Mouse (Mus musculus) hindbrain, embryonic 14.5 days (tissue): Measurements from ENCODE around the gene Fam166a. TPM values are rescaled to one million over a fixed set of nuclear protein-coding genes. Genes with fewer than 3 reads are reported as not detected.

ENCODE experiments used
- ATAC-seq: fragments of 200-750 bp; cut with Nextera tagmentation; 2 replicates; pipeline ENCODE4 v1.8.0; 2017; ENCODE audit warnings: moderate number of reproducible peaks, mild to moderate bottlenecking, moderate TSS enrichment, moderate library complexity; ENCODE audit not compliant: low FRiP score
- DNase-seq: peaks from one replicate; pipeline ENCODE4 v3.0.0-alpha.2; 2015; ENCODE audit warnings: low spot score
- H3K27ac ChIP-seq: fragments of 300-500 bp; sonication (generic); 2 replicates; pipeline ENCODE4 v1.5.1; 2014; ENCODE audit warnings: mild to moderate bottlenecking, moderate library complexity
- H3K27me3 ChIP-seq: fragments of 300-500 bp; sonication (generic); 2 replicates; pipeline ENCODE4 v1.6.1; 2014; ENCODE audit warnings: mild to moderate bottlenecking, low read length, mixed read lengths; ENCODE audit not compliant: control insufficient read depth, insufficient read depth
- H3K36me3 ChIP-seq: fragments of 300-500 bp; sonication (generic); replicated peaks from 2 replicates; pipeline ENCODE4 v1.6.1; 2014; ENCODE audit not compliant: control insufficient read depth, insufficient read depth
- H3K4me1 ChIP-seq: fragments of 300-500 bp; sonication (generic); replicated peaks from 2 replicates; pipeline ENCODE4 v1.6.1; 2014; ENCODE audit warnings: antibody characterized with exemption, low read length, mixed read lengths; ENCODE audit not compliant: control insufficient read depth, insufficient read depth
- H3K4me2 ChIP-seq: fragments of 300-500 bp; sonication (generic); replicated peaks from 2 replicates; pipeline ENCODE4 v1.6.1; 2014; ENCODE audit warnings: mild to moderate bottlenecking, moderate library complexity
- H3K4me3 ChIP-seq: fragments of 300-500 bp; sonication (generic); replicated peaks from 2 replicates; pipeline ENCODE4 v1.5.1; 2014; ENCODE audit warnings: mild to moderate bottlenecking, low read length
- H3K9ac ChIP-seq: fragments of 300-500 bp; sonication (generic); 2 replicates; pipeline ENCODE4 v1.6.1; 2014
- H3K9me3 ChIP-seq: fragments of 300-500 bp; sonication (generic); 2 replicates; pipeline ENCODE4 v1.6.1; 2016; ENCODE audit warnings: low read length; ENCODE audit not compliant: control insufficient read depth
- WGBS: fragments of 180-500 bp; shearing (Covaris S2); extraction: QIAGEN DNeasy Blood & Tissue Kit; methylation state at CpG from one replicate; pipeline ENCODE4 v1.1.7; 2014; 5-methylcytosine and 5-hydroxymethylcytosine counted together
- polyA plus RNA-seq: library from polyadenylated mRNA; unstranded; fragments of >200 nt; fragmentation: Nextera tagmentation; extraction: Ambion mirVana; gene quantifications from 2 replicates; pipeline ENCODE4 v1.2.1, GENCODE M21; 2014

The Fam166a gene
- polyA plus RNA-seq, 1 experiment from 2014 or later, result not detected

- ATAC-seq (no peak), DNase-seq (no peak)
- Histone ChIP-seq H3K9me3 (no peaks in the 10 kb centered on the region), H3K27me3 (peaks cover 25% of the 10 kb centered on the region), H3K4me2 (peak overlapping the region; percentile 25), H3K4me1 (no peaks in the 10 kb centered on the region), H3K4me3 (no peak overlapping the region; the same call in 1 of the 2 replicates), H3K9ac (no peak overlapping the region), H3K27ac (no peak overlapping the region), H3K36me3 (peaks cover 26% of the 10 kb centered on the region)
- WGBS, result 22% methylated on average over 55 of the region's 55 CpGs
These were observed 23.1 kb upstream of the Fam166a start for GRCm38 (mm10) chr2:25195211-25196156.

GRCm38 (mm10) chr2:25196172-25196954 is 22.2 kb upstream of the Fam166a start, which contains the start of gene Tor4a:
Gene Tor4a (minus strand): TSS chr2:25196886.
- Histone ChIP-seq H3K4me1 (no peaks in the 10 kb centered on the region), H3K27ac (no peak within 1 kb of the TSS), H3K4me2 (peak within 1 kb of the TSS; percentile 25), H3K27me3 (peaks cover 25% of the 10 kb centered on the region), H3K9me3 (no peaks in the 10 kb centered on the region), H3K9ac (no peak within 1 kb of the TSS), H3K36me3 (peaks cover 35% of the 10 kb centered on the region), H3K4me3 (no peak within 1 kb of the TSS; the same call in 1 of the 2 replicates)
- no peak for DNase-seq
- 18% methylated on average over 8 of the region's 8 CpGs for WGBS
- no peak for ATAC-seq

GRCm38 (mm10) chr2:25197191-25197590 is 21.4 kb upstream of the Fam166a start:
- no peak for ATAC-seq
- WGBS, result 30% methylated on average over 2 of the region's 2 CpGs
- H3K9me3 ChIP-seq, result no peaks in the 10 kb centered on the region
- H3K36me3 ChIP-seq, result peaks cover 43% of the 10 kb centered on the region
- 0 out of 2 replicates have a peak overlapping the region, but pooled peaks have one; percentile 4 for H3K4me2 ChIP-seq
- H3K27ac ChIP-seq, result no peak overlapping the region
- H3K9ac ChIP-seq, result no peak overlapping the region
- H3K27me3 ChIP-seq, result peaks cover 25% of the 10 kb centered on the region
- H3K4me3 ChIP-seq, result no peak overlapping the region
- no peak for DNase-seq
- no peaks in the 10 kb centered on the region for H3K4me1 ChIP-seq

- DNase-seq, result no peak
- no peak overlapping the region for H3K27ac ChIP-seq
- no peaks in the 10 kb centered on the region for H3K9me3 ChIP-seq
- no peak overlapping the region for H3K4me2 ChIP-seq
- no peak for ATAC-seq
- peaks cover 51% of the 10 kb centered on the region for H3K36me3 ChIP-seq
- no peak overlapping the region for H3K4me3 ChIP-seq
- H3K4me1 ChIP-seq, result no peaks in the 10 kb centered on the region
- H3K9ac ChIP-seq, result no peak overlapping the region
- peaks cover 25% of the 10 kb centered on the region for H3K27me3 ChIP-seq
These were observed 20.6 kb upstream of the Fam166a start for GRCm38 (mm10) chr2:25197946-25198345.

GRCm38 (mm10) chr2:25200631-25201030 is 17.9 kb upstream of the Fam166a start:
- Histone ChIP-seq H3K4me3 (no peak overlapping the region), H3K9me3 (no peaks in the 10 kb centered on the region), H3K9ac (no peak overlapping the region), H3K27me3 (peaks cover 12% of the 10 kb centered on the region), H3K4me2 (no peak overlapping the region), H3K27ac (no peak overlapping the region), H3K36me3 (peaks cover 78% of the 10 kb centered on the region), H3K4me1 (no peaks in the 10 kb centered on the region)
- ATAC-seq (no peak), DNase-seq (no peak)
- WGBS, result 100% methylated on average over 2 of the region's 2 CpGs

GRCm38 (mm10) chr2:25203631-25204214 is 14.8 kb upstream of the Fam166a start:
- 62% methylated on average over 4 of the region's 4 CpGs for WGBS
- ATAC-seq, result no peak
- DNase-seq, result no peak

GRCm38 (mm10) chr2:25207593-25207992 is 11.0 kb upstream of the Fam166a start:
- no peak for ATAC-seq
- 83% methylated on average over 1 of the region's 1 CpGs for WGBS
- Histone ChIP-seq H3K36me3 (peaks cover 57% of the 10 kb centered on the region), H3K27ac (no peak overlapping the region), H3K9ac (no peak overlapping the region), H3K27me3 (no peaks in the 10 kb centered on the region), H3K9me3 (no peaks in the 10 kb centered on the region), H3K4me1 (peaks cover 17% of the 10 kb centered on the region), H3K4me2 (no peak overlapping the region), H3K4me3 (no peak overlapping the region)
- no peak for DNase-seq

More at GRCm38 (mm10) chr2:25203631-25204214, 14.8 kb upstream of the Fam166a start:
- Histone ChIP-seq H3K4me2 (no peak overlapping the region), H3K9ac (no peak overlapping the region), H3K9me3 (no peaks in the 10 kb centered on the region), H3K27me3 (no peaks in the 10 kb centered on the region), H3K4me1 (peaks cover 2% of the 10 kb centered on the region; the same call in 1 of the 2 replicates), H3K36me3 (peaks cover 89% of the 10 kb centered on the region), H3K4me3 (no peak overlapping the region), H3K27ac (no peak overlapping the region)

- WGBS, result under 1% methylated on average over 24 of the region's 24 CpGs
These were observed 7.9 kb upstream of the Fam166a start for GRCm38 (mm10) chr2:25210686-25211085.

More at GRCm38 (mm10) chr2:25210686-25211085, 7.9 kb upstream of the Fam166a start:
- ATAC-seq, result no peak; the same call in 1 of the 2 replicates
- peak overlapping the region; percentile 97 for H3K4me3 ChIP-seq
- peaks cover 26% of the 10 kb centered on the region for H3K36me3 ChIP-seq
- H3K4me1 ChIP-seq, result peaks cover 17% of the 10 kb centered on the region
- H3K27me3 ChIP-seq, result no peaks in the 10 kb centered on the region
- no peaks in the 10 kb centered on the region for H3K9me3 ChIP-seq
- H3K9ac ChIP-seq, result peak overlapping the region; percentile 95
- DNase-seq, result no peak
- peak overlapping the region; percentile 93 for H3K27ac ChIP-seq
- H3K4me2 ChIP-seq, result peak overlapping the region; percentile 90
